Mouse (Mus musculus): ENCODE results near the gene Gm36028. TPM values are rescaled to one million over a fixed set of nuclear protein-coding genes. Genes with fewer than 3 reads are reported as not detected.

Gene Gm36028
- polyA plus RNA-seq, 1 experiment from 2014 or later, result 0.72 TPM

GRCm38 (mm10) chr16:37808866-37809622 lies 51.9 kb downstream of the Gm36028 start:
- peaks cover 7% of the 10 kb centered on the region; the same call in 1 of the 2 replicates for H3K36me3 ChIP-seq (ENCODE audit: control insufficient read depth, insufficient read depth, low read length)
- peak overlapping the region; percentile 20 for H3K4me2 ChIP-seq (ENCODE audit: low read depth, low read length)
- H3K27me3 ChIP-seq (ENCODE audit: control insufficient read depth, insufficient read depth, low read length), result no peaks in the 10 kb centered on the region
- no peak overlapping the region for H3K4me3 ChIP-seq (replicated peaks; ENCODE audit: low read length)
- peaks cover 42% of the 10 kb centered on the region for H3K4me1 ChIP-seq (ENCODE audit: control insufficient read depth, insufficient read depth, low read length)
- peak overlapping the region; percentile 29 for H3K9ac ChIP-seq (ENCODE audit: low read length)
- ATAC-seq (ENCODE audit: insufficient read depth, low FRiP score), result peak; percentile 48; the same call in 1 of the 2 replicates
- WGBS, result 49% methylated on average over 10 of the region's 10 CpGs
- 0 out of 2 replicates have a peak, but pooled peaks cover 4% of the 10 kb centered on the region for H3K9me3 ChIP-seq (replicated peaks; ENCODE audit: control insufficient read depth, low read length)
- H3K27ac ChIP-seq (ENCODE audit: low read length), result peak overlapping the region; percentile 93

GRCm38 (mm10) chr16:37807269-37807668 lies 53.7 kb downstream of the Gm36028 start:
- H3K4me1 ChIP-seq (ENCODE audit: control insufficient read depth, insufficient read depth, low read length), result peaks cover 29% of the 10 kb centered on the region
- no peaks in the 10 kb centered on the region for H3K27me3 ChIP-seq (ENCODE audit: control insufficient read depth, insufficient read depth, low read length)
- WGBS, result 76% methylated on average over 8 of the region's 8 CpGs
- no peak overlapping the region for H3K9ac ChIP-seq (ENCODE audit: low read length)
- 0 out of 2 replicates have a peak, but pooled peaks cover 4% of the 10 kb centered on the region for H3K9me3 ChIP-seq (replicated peaks; ENCODE audit: control insufficient read depth, low read length)
- H3K27ac ChIP-seq (ENCODE audit: low read length), result no peak overlapping the region; the same call in 1 of the 2 replicates
- no peak for ATAC-seq (ENCODE audit: insufficient read depth, low FRiP score)
- no peak overlapping the region for H3K4me3 ChIP-seq (replicated peaks; ENCODE audit: low read length)
- no peak overlapping the region for H3K4me2 ChIP-seq (ENCODE audit: low read depth, low read length)
- H3K36me3 ChIP-seq (ENCODE audit: control insufficient read depth, insufficient read depth, low read length), result peaks cover 17% of the 10 kb centered on the region; the same call in 1 of the 2 replicates

- Histone ChIP-seq H3K36me3 (ENCODE audit: control insufficient read depth, insufficient read depth, low read length) (peaks cover 17% of the 10 kb centered on the region; the same call in 1 of the 2 replicates), H3K9ac (ENCODE audit: low read length) (no peak overlapping the region), H3K27ac (ENCODE audit: low read length) (peak overlapping the region; percentile 51; the same call in 1 of the 2 replicates), H3K4me3 (replicated peaks; ENCODE audit: low read length) (no peak overlapping the region), H3K27me3 (ENCODE audit: control insufficient read depth, insufficient read depth, low read length) (no peaks in the 10 kb centered on the region), H3K9me3 (replicated peaks; ENCODE audit: control insufficient read depth, low read length) (0 out of 2 replicates have a peak, but pooled peaks cover 4% of the 10 kb centered on the region), H3K4me1 (ENCODE audit: control insufficient read depth, insufficient read depth, low read length) (peaks cover 22% of the 10 kb centered on the region), H3K4me2 (ENCODE audit: low read depth, low read length) (no peak overlapping the region)
- no peak for ATAC-seq (ENCODE audit: insufficient read depth, low FRiP score)
- 61% methylated on average over 3 of the region's 3 CpGs for WGBS
Observed at GRCm38 (mm10) chr16:37805746-37806495, 55.0 kb downstream of the Gm36028 start.

- ATAC-seq (ENCODE audit: insufficient read depth, low FRiP score), result no peak
- WGBS, result 92% methylated on average over 9 of the region's 9 CpGs
- Histone ChIP-seq H3K4me3 (replicated peaks; ENCODE audit: low read length) (no peak overlapping the region), H3K9ac (ENCODE audit: low read length) (no peak overlapping the region), H3K36me3 (ENCODE audit: control insufficient read depth, insufficient read depth, low read length) (peaks cover 23% of the 10 kb centered on the region; the same call in 1 of the 2 replicates), H3K27me3 (ENCODE audit: control insufficient read depth, insufficient read depth, low read length) (no peaks in the 10 kb centered on the region), H3K9me3 (replicated peaks; ENCODE audit: control insufficient read depth, low read length) (0 out of 2 replicates have a peak, but pooled peaks cover 4% of the 10 kb centered on the region), H3K4me2 (ENCODE audit: low read depth, low read length) (no peak overlapping the region), H3K4me1 (ENCODE audit: control insufficient read depth, insufficient read depth, low read length) (peaks cover 12% of the 10 kb centered on the region; the same call in 1 of the 2 replicates), H3K27ac (ENCODE audit: low read length) (no peak overlapping the region)
Observed at GRCm38 (mm10) chr16:37803387-37803950, 57.5 kb downstream of the Gm36028 start.

GRCm38 (mm10) chr16:37802686-37803295 lies 58.2 kb downstream of the Gm36028 start:
- Histone ChIP-seq H3K4me2 (ENCODE audit: low read depth, low read length) (no peak overlapping the region), H3K9me3 (replicated peaks; ENCODE audit: control insufficient read depth, low read length) (0 out of 2 replicates have a peak, but pooled peaks cover 4% of the 10 kb centered on the region), H3K4me3 (replicated peaks; ENCODE audit: low read length) (no peak overlapping the region), H3K4me1 (ENCODE audit: control insufficient read depth, insufficient read depth, low read length) (peaks cover 11% of the 10 kb centered on the region; the same call in 1 of the 2 replicates), H3K9ac (ENCODE audit: low read length) (no peak overlapping the region), H3K27me3 (ENCODE audit: control insufficient read depth, insufficient read depth, low read length) (no peaks in the 10 kb centered on the region), H3K27ac (ENCODE audit: low read length) (no peak overlapping the region), H3K36me3 (ENCODE audit: control insufficient read depth, insufficient read depth, low read length) (peaks cover 23% of the 10 kb centered on the region; the same call in 1 of the 2 replicates)
- 79% methylated on average over 4 of the region's 4 CpGs for WGBS
- no peak for ATAC-seq (ENCODE audit: insufficient read depth, low FRiP score)

- WGBS, result 70% methylated on average over 2 of the region's 2 CpGs
- Histone ChIP-seq H3K4me2 (ENCODE audit: low read depth, low read length) (no peak overlapping the region), H3K9ac (ENCODE audit: low read length) (no peak overlapping the region), H3K4me1 (ENCODE audit: control insufficient read depth, insufficient read depth, low read length) (peaks cover 7% of the 10 kb centered on the region; the same call in 1 of the 2 replicates), H3K27me3 (ENCODE audit: control insufficient read depth, insufficient read depth, low read length) (no peaks in the 10 kb centered on the region), H3K36me3 (ENCODE audit: control insufficient read depth, insufficient read depth, low read length) (peaks cover 25% of the 10 kb centered on the region; the same call in 1 of the 2 replicates), H3K4me3 (replicated peaks; ENCODE audit: low read length) (no peak overlapping the region), H3K9me3 (replicated peaks; ENCODE audit: control insufficient read depth, low read length) (0 out of 2 replicates have a peak, but pooled peaks cover 4% of the 10 kb centered on the region), H3K27ac (ENCODE audit: low read length) (no peak overlapping the region)
- no peak for ATAC-seq (ENCODE audit: insufficient read depth, low FRiP score)
Observed at GRCm38 (mm10) chr16:37801097-37801496, 59.8 kb downstream of the Gm36028 start.

Other genes starting within 250 kb of the Gm36028 start
- gene Ndufb4, start 206.7 kb downstream of the Gm36028 start, polyA plus RNA-seq (2015; fragmentation: Nextera tagmentation; extraction: Ambion mirVana), result 57.4 and 64.0 TPM in 2 replicates
- 417 and 440 TPM in 2 replicates for gene Fstl1, start 84.3 kb downstream of the Gm36028 start, polyA plus RNA-seq (2015; fragmentation: Nextera tagmentation; extraction: Ambion mirVana)
- gene Lrrc58, start 7.2 kb upstream of the Gm36028 start, polyA plus RNA-seq (2015; fragmentation: Nextera tagmentation; extraction: Ambion mirVana), result 40.1 and 41.8 TPM in 2 replicates
- 0.05 and 0.31 TPM in 2 replicates for gene Gpr156, start 55.4 kb upstream of the Gm36028 start, polyA plus RNA-seq (2015; fragmentation: Nextera tagmentation; extraction: Ambion mirVana)
- 41.8 and 42.3 TPM in 2 replicates for gene Gsk3b, start 227.9 kb upstream of the Gm36028 start, polyA plus RNA-seq (2015; fragmentation: Nextera tagmentation; extraction: Ambion mirVana)